Mouse (Mus musculus) stomach, embryonic 16.5 days (tissue): Measurements from ENCODE around the gene Ankrd33b. TPM values are rescaled to one million over a fixed set of nuclear protein-coding genes. Genes with fewer than 3 reads are reported as not detected.

Experiments
- ATAC-seq: fragments of 200-750 bp; cut with Nextera tagmentation; 2 replicates; pipeline ENCODE4 v1.8.0; 2017; ENCODE audit warnings: moderate number of reproducible peaks, moderate TSS enrichment; ENCODE audit not compliant: insufficient read depth, low FRiP score
- H3K27ac ChIP-seq: fragments of 300-500 bp; sonication (generic); 2 replicates; pipeline ENCODE4 v1.5.1; 2014; ENCODE audit warnings: low read length
- H3K27me3 ChIP-seq: fragments of 300-500 bp; sonication (generic); 2 replicates; pipeline ENCODE4 v1.6.1; 2014; ENCODE audit warnings: low read length, control low read depth, mixed read lengths; ENCODE audit not compliant: control insufficient read depth, insufficient read depth
- H3K36me3 ChIP-seq: fragments of 300-500 bp; sonication (generic); 2 replicates; pipeline ENCODE4 v1.6.1; 2014; ENCODE audit warnings: low read length; ENCODE audit not compliant: control insufficient read depth, insufficient read depth
- H3K4me1 ChIP-seq: fragments of 300-500 bp; sonication (generic); 2 replicates; pipeline ENCODE4 v1.6.1; 2014; ENCODE audit warnings: low read length, control low read depth, mixed read lengths; ENCODE audit not compliant: control insufficient read depth, insufficient read depth
- H3K4me2 ChIP-seq: fragments of 300-500 bp; sonication (generic); 2 replicates; pipeline ENCODE4 v1.6.1; 2014; ENCODE audit warnings: low read depth, low read length, mixed read lengths
- H3K4me3 ChIP-seq: fragments of 300-500 bp; sonication (generic); replicated peaks from 2 replicates; pipeline ENCODE4 v1.5.1; 2014; ENCODE audit warnings: mild to moderate bottlenecking, low read length
- H3K9ac ChIP-seq: fragments of 300-500 bp; sonication (generic); 2 replicates; pipeline ENCODE4 v1.6.1; 2014; ENCODE audit warnings: low read length
- H3K9me3 ChIP-seq: fragments of 300-500 bp; sonication (generic); replicated peaks from 2 replicates; pipeline ENCODE4 v1.6.1; 2016; ENCODE audit warnings: low read length, control low read depth; ENCODE audit not compliant: control insufficient read depth
- WGBS: fragments of 180-500 bp; shearing (Covaris S2); extraction: QIAGEN DNeasy Blood & Tissue Kit; methylation state at CpG from one replicate; pipeline ENCODE4 v1.1.7; 2014; 5-methylcytosine and 5-hydroxymethylcytosine counted together
- polyA plus RNA-seq: library from polyadenylated mRNA; unstranded; fragments of >200 nt; fragmentation: Nextera tagmentation; extraction: Ambion mirVana; gene quantifications from 2 replicates; pipeline ENCODE4 v1.2.1, GENCODE M21; 2015

Gene Ankrd33b
- polyA plus RNA-seq, 1 experiment from 2014 or later = 0.46 TPM

DNA sequence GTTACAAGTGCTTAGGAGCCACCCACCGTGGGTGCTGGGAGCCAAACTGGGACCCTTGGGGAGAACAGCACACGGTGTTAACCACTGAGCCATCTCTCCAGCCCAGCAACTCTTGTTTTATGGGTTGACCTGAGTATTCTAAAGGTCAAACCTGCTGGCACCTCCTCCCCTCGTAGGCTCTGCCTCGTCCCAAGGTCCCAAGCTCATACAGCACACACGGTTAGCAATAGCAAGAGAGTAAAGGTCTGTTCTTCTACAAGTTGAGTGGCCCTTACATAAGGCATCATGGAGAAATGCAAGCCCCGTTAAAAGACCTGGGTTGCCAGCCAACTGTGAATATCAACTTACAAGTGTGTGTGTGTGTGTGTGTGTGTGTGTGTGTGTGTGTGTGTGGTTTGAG, 116.3 kb downstream of the Ankrd33b start:
- Histone ChIP-seq H3K9me3 (no peaks in the 10 kb centered on the region), H3K4me2 (no peak overlapping the region), H3K9ac (no peak overlapping the region), H3K27ac (no peak overlapping the region), H3K4me3 (no peak overlapping the region), H3K36me3 (no peaks in the 10 kb centered on the region), H3K27me3 (no peaks in the 10 kb centered on the region), H3K4me1 (0 out of 2 replicates have a peak, but pooled peaks cover 10% of the 10 kb centered on the region)
- ATAC-seq = no peak
- 87% methylated on average over 6 of the region's 6 CpGs for WGBS

DNA sequence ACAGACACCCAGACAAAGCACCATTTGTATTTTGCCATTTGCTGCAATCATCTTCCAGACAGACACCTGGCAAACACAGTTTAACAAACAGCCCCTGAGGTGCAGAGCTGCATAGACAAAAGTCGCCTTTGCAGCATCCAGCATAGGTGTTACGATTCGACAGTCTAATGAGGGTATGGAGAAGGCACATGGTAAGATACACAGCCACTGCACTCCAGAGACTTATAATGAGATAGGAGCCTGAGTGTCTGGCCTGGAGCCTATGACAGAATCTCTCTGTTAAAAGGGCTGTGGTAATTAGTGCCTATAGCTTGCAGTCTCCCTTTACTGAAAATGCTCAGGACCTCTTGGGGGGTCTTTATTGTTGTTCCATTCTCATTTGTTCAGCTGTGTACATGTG, 116.8 kb downstream of the Ankrd33b start:
- no peak for ATAC-seq
- H3K27ac ChIP-seq = no peak overlapping the region
- H3K36me3 ChIP-seq = no peaks in the 10 kb centered on the region
- no peak overlapping the region for H3K4me2 ChIP-seq
- no peak overlapping the region for H3K4me3 ChIP-seq
- H3K4me1 ChIP-seq = 0 out of 2 replicates have a peak, but pooled peaks cover 11% of the 10 kb centered on the region
- no peaks in the 10 kb centered on the region for H3K9me3 ChIP-seq
- 82% methylated on average over 3 of the region's 3 CpGs for WGBS
- H3K9ac ChIP-seq = no peak overlapping the region
- H3K27me3 ChIP-seq = no peaks in the 10 kb centered on the region

DNA sequence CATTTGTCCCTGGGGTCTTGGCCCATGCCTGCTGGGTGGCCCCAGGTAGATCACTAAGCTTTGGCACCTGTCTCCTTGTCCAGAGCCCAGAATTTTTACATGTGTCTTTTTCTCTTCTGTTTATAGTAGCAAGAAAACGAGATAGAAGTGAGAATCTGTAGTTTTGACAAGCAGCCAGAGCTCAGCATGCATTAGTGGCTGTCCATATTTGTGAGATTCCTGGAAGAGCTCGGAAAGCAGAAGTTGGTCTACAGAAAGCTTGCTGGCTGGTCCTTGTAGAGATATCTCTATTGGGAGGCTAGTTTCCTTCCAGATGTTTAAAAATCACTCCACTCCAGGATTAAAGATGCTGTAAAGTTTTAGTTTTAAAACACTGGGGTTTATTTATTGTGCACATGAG, 117.5 kb downstream of the Ankrd33b start:
- Histone ChIP-seq H3K27me3 (no peaks in the 10 kb centered on the region), H3K36me3 (no peaks in the 10 kb centered on the region), H3K9me3 (no peaks in the 10 kb centered on the region), H3K4me2 (no peak overlapping the region), H3K9ac (no peak overlapping the region), H3K27ac (no peak overlapping the region), H3K4me3 (no peak overlapping the region), H3K4me1 (0 out of 2 replicates have a peak, but pooled peaks cover 11% of the 10 kb centered on the region)
- no peak for ATAC-seq
- WGBS = 29% methylated on average over 2 of the region's 2 CpGs

DNA sequence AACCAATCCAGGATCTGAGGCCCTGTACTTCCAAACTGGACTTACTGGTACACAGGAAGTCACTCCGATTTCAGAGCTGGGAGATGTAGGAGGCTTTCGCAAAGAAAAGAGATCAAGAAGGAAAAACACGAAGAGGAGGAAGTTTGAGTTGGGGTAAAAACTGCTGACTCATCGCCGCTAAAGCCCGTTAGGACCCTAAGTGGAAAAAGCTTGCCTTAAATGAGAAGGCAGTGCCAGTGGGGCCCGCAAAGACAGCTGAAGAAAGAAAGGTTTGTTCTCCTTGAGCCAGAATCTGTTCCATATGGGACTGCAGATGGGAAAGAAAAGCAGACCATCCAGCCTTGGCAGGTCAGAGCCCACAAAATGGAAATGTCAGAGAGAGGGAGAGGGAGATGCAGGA, 118.6 kb downstream of the Ankrd33b start:
- Histone ChIP-seq H3K36me3 (no peaks in the 10 kb centered on the region), H3K4me3 (no peak overlapping the region), H3K9ac (no peak overlapping the region), H3K27me3 (no peaks in the 10 kb centered on the region), H3K9me3 (no peaks in the 10 kb centered on the region), H3K4me2 (no peak overlapping the region), H3K4me1 (0 out of 2 replicates have a peak, but pooled peaks cover 11% of the 10 kb centered on the region), H3K27ac (no peak overlapping the region)
- no peak for ATAC-seq
- WGBS = 74% methylated on average over 7 of the region's 7 CpGs

DNA sequence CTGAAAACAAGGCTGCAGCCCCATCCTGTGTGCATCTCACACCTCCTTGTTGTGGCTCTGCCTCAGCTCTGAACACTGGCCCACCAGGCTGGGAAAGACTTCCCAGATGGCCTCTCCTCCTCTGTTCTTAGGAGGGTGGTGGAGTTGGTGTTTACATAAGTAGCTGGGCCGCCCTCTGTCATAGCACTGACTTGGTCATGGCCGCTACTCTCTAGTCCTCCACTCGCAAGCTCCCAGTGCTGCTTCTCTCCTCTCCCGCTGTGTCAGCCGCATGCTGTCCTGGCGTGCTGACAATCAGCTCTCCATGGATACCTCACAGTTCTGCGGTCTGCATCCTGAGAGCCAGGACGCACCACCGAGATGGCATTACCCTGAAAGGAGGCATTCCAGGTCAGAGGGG, 120.5 kb downstream of the Ankrd33b start:
- H3K9ac ChIP-seq = no peak overlapping the region
- no peak overlapping the region for H3K4me3 ChIP-seq
- WGBS = 65% methylated on average over 9 of the region's 9 CpGs
- H3K4me2 ChIP-seq = no peak overlapping the region
- 0 out of 2 replicates have a peak, but pooled peaks cover 1% of the 10 kb centered on the region for H3K36me3 ChIP-seq
- no peaks in the 10 kb centered on the region for H3K9me3 ChIP-seq
- ATAC-seq = peak; percentile 19; the same call in 1 of the 2 replicates
- 0 out of 2 replicates have a peak, but pooled peaks cover 11% of the 10 kb centered on the region for H3K4me1 ChIP-seq
- H3K27ac ChIP-seq = no peak overlapping the region
- H3K27me3 ChIP-seq = no peaks in the 10 kb centered on the region

DNA sequence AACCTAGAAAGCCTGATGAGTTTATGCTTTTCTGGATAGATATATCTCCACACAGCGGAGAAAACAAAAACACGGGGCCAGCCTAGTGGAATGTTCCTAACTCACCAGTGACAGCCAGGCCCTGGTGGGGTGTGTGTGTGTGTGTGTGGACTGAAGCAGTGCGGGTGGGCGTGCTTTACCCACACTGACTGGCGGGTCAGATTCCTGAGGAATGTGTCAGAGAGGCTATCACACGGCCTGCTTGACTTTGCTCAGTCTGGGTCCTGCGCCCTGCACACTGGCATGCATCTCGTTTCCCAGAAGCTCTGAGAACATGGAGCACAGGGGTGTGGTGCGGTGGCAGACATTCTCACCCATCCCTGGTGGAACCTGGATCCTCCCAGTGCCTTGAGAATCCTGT, 121.6 kb downstream of the Ankrd33b start:
- Histone ChIP-seq H3K9ac (no peak overlapping the region), H3K36me3 (peaks cover 12% of the 10 kb centered on the region; the same call in 1 of the 2 replicates), H3K27ac (no peak overlapping the region), H3K4me2 (no peak overlapping the region), H3K4me1 (0 out of 2 replicates have a peak, but pooled peaks cover 11% of the 10 kb centered on the region), H3K27me3 (no peaks in the 10 kb centered on the region), H3K9me3 (no peaks in the 10 kb centered on the region), H3K4me3 (no peak overlapping the region)
- peak; percentile 44; the same call in 1 of the 2 replicates for ATAC-seq
- 56% methylated on average over 9 of the region's 9 CpGs for WGBS

DNA sequence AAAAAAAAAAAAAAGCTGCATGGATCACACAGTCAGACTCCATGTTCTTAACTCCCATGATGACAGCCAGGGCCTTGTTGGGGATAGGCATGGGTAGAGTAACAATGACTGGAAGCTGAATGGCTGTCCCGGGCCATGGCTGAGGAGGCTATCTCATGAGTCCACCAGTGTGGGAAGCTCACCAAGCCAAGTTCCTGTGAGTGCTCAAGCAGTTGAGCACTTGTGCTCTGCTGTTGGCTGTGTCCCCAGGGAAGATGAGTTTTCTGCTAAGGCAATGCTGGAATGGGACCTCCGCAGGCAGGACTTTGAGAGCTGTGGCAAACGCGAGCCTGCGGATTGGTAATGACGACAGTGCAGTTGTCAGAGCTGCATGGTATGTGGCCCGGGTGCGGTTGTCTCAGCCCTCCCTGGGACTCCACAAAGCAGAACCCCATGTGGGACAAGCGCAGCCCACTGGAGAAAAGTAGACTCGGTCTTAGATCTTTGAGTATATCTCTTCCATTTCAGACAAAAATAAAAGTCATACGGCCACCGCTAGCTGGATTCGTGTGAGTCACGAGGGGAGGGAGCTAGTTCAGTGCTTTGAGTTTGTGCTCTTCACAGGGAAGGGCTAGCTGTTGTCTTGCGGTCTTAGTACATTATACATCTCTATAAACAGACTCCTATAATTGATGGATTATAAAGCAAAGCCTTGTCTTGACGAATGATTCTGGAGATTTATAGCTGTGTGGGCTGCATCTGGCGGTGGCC, 122.7 kb downstream of the Ankrd33b start:
- H3K9ac ChIP-seq = no peak overlapping the region
- no peak for ATAC-seq
- H3K4me1 ChIP-seq = 0 out of 2 replicates have a peak, but pooled peaks cover 11% of the 10 kb centered on the region
- H3K9me3 ChIP-seq = no peaks in the 10 kb centered on the region
- H3K27ac ChIP-seq = no peak overlapping the region
- no peak overlapping the region for H3K4me2 ChIP-seq
- H3K36me3 ChIP-seq = peaks cover 13% of the 10 kb centered on the region; the same call in 1 of the 2 replicates
- H3K27me3 ChIP-seq = no peaks in the 10 kb centered on the region
- 81% methylated on average over 17 of the region's 17 CpGs for WGBS
- H3K4me3 ChIP-seq = no peak overlapping the region

DNA sequence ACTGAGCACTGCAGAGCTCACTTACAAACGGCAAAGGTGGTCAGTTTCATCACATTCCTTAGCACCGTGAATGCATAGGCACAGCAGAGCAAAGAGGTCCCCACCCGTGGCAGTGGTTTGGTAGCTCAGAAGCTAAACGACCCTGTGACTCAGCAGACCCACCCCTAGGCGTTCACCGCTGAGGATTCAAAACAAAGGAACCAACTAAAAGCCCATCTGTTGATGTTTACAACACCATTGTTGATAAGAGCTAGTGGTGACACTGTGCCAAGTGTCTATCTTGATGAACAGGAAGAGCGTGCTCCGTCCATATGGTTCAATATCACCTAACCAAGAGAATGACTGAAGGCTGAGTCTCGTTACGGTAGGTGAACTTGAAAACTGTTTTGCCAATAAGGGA, 124.3 kb downstream of the Ankrd33b start:
- Histone ChIP-seq H3K9ac (no peak overlapping the region), H3K4me2 (no peak overlapping the region), H3K4me1 (0 out of 2 replicates have a peak, but pooled peaks cover 11% of the 10 kb centered on the region), H3K4me3 (no peak overlapping the region), H3K9me3 (no peaks in the 10 kb centered on the region), H3K36me3 (peaks cover 13% of the 10 kb centered on the region; the same call in 1 of the 2 replicates), H3K27ac (no peak overlapping the region), H3K27me3 (no peaks in the 10 kb centered on the region)
- no peak for ATAC-seq
- WGBS = 66% methylated on average over 10 of the region's 10 CpGs
